ENCODE assay signal across 8 mouse cellular contexts in the genomic region with DNA sequence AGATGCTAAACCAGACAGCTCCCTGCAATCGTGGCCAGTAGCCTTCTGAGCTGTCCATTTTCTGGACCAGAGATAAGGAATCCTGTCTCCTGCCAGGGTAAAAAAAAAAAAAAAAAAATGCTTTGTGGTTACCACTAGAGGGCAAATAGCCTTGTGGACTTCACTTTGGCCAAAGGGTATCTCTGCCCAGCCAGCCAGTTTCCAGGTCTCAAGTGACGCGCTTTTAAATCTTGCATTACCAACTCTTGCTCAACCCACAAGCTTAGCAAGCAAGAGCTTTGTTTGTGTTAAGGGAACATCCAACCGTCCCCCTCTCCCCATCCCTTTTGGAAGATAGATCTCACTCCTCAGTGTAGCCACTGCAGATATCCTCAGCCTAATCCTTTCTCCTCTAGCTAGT. TPM values are rescaled to one million over a fixed set of nuclear protein-coding genes. Genes with fewer than 3 reads are reported as not detected.
DNase-seq lines count a peak whose midpoint lies in the region.

No protein-coding gene starts in this region.

- DNase-seq in layer of hippocampus, postnatal 14 days (ENCODE audit: low spot score in 2 of 2) = peak; percentile 7 to 9
- no peak for DNase-seq in layer of hippocampus, adult 11-12 months (ENCODE audit: low spot score)
- peak; percentile 49 for DNase-seq in adrenal gland, postnatal 10 days
- DNase-seq in gastrocnemius, postnatal 25 days = peak; percentile 16
- DNase-seq in lung, postnatal 14 days = peak; percentile 11
- no peak for DNase-seq in thymus, postnatal 36 days
- DNase-seq in left cerebral cortex, postnatal 10 days (ENCODE audit: extremely low spot score in 1 of 2, low spot score in 2 of 2) = no peak
- DNase-seq in spleen, adult 18-20 months = no peak

- intact Hi-C loops in left cerebral cortex, postnatal 10 days (cut with DNase I) = no loop called here

RNA-seq across cellular contexts. Expression of a gene that starts 23.5 kb away (rescaled TPM):
- 10 to 100 TPM; 41.2 to 44.4 TPM for total RNA-seq in layer of hippocampus, postnatal 14 days (2021)
- 1 to 10 TPM; 5.0 to 5.3 TPM for total RNA-seq in adrenal gland, postnatal 10 days (2021)
- 1 to 10 TPM in 1 of 2 experiments, under 1 TPM in 1; 0.77 to 1.4 TPM for total RNA-seq in gastrocnemius, postnatal 25 days (2021)
- total RNA-seq in left cerebral cortex, postnatal 10 days (2021) = 10 to 100 TPM; 20.2 to 27.1 TPM

Comparison
In these comparisons a context has a peak if more than half of its experiments do, and no peak if none do; other contexts are left out.
1. DNase-seq: peak in layer of hippocampus, postnatal 14 days (2 of 2), adrenal gland, postnatal 10 days (single experiment), gastrocnemius, postnatal 25 days (single experiment) and lung, postnatal 14 days (single experiment); none in layer of hippocampus, adult 11-12 months (single experiment), thymus, postnatal 36 days (0 of 2), left cerebral cortex, postnatal 10 days (0 of 2) and spleen, adult 18-20 months (0 of 2).